Mouse (Mus musculus) effector memory CD4-positive, alpha-beta T cell, adult 5 months (primary cell): ENCODE results near the gene B4galnt4. TPM values are rescaled to one million over a fixed set of nuclear protein-coding genes. Genes with fewer than 3 reads are reported as not detected.

Experiments used
- polyA plus RNA-seq: library from polyadenylated mRNA; unstranded; fragments of 100-300 nt; shearing (Covaris generic); gene quantifications from one replicate; pipeline ENCODE4 v1.2.1, GENCODE M21; 2017

Gene B4galnt4
- 25.8 TPM for polyA plus RNA-seq

GRCm38 (mm10) chr7:141060426-141061242 is at the start of gene B4galnt4:
TSS of gene B4galnt4 (plus strand) at chr7:141061104.

GRCm38 (mm10) chr7:141017824-141018223 is 43.1 kb upstream of the B4galnt4 start, which contains the start of gene Ifitm6:
TSS of gene Ifitm6 (minus strand) at chr7:141017924.

GRCm38 (mm10) chr7:141028831-141029230 is 32.1 kb upstream of the B4galnt4 start, which contains the start of gene Gm17387:
TSS of gene Gm17387 (plus strand) at chr7:141029131.

GRCm38 (mm10) chr7:141077841-141078240 is 16.9 kb downstream of the B4galnt4 start, which contains the start of gene Pkp3:
TSS of gene Pkp3 (plus strand) at chr7:141078218.

GRCm38 (mm10) chr7:141099911-141100691 is 39.2 kb downstream of the B4galnt4 start, which contains the start of gene Sigirr:
TSS of gene Sigirr (minus strand) at chr7:141100572.

GRCm38 (mm10) chr7:141117636-141118035 is 56.7 kb downstream of the B4galnt4 start, which contains the start of gene Ano9:
TSS of gene Ano9 (minus strand) at chr7:141117806.

Other genes starting within 250 kb of the B4galnt4 start
- 0.71 TPM for gene Zfp941, start 238.9 kb upstream of the B4galnt4 start, polyA plus RNA-seq
- not detected for gene Urah, start 226.1 kb upstream of the B4galnt4 start, polyA plus RNA-seq
- not detected for gene Scgb1c1, start 215.6 kb upstream of the B4galnt4 start, polyA plus RNA-seq
- gene Odf3, start 213.3 kb upstream of the B4galnt4 start, polyA plus RNA-seq = not detected
- not detected for gene Gm45785, start 204.8 kb upstream of the B4galnt4 start, polyA plus RNA-seq
- gene Ric8a, start 204.1 kb upstream of the B4galnt4 start, polyA plus RNA-seq = 88.6 TPM
- 42.5 TPM for gene Bet1l, start 203.5 kb upstream of the B4galnt4 start, polyA plus RNA-seq
- 134 TPM for gene Psmd13, start 179.1 kb upstream of the B4galnt4 start, polyA plus RNA-seq
- gene Sirt3, start 178.8 kb upstream of the B4galnt4 start, polyA plus RNA-seq = 5.5 TPM
- not detected for gene Cox8b, start 160.7 kb upstream of the B4galnt4 start, polyA plus RNA-seq
- gene Nlrp6, start 140.2 kb upstream of the B4galnt4 start, polyA plus RNA-seq = not detected
- gene Pgghg, start 119.7 kb upstream of the B4galnt4 start, polyA plus RNA-seq = 10.8 TPM
- not detected for gene Ifitm5, start 110.8 kb upstream of the B4galnt4 start, polyA plus RNA-seq
- gene Gm45717, start 105.2 kb upstream of the B4galnt4 start, polyA plus RNA-seq = not detected
- gene Ifitm2, start 105.1 kb upstream of the B4galnt4 start, polyA plus RNA-seq = 10.5 TPM
- 2.8 TPM for gene Ifitm1, start 93.9 kb upstream of the B4galnt4 start, polyA plus RNA-seq
- gene Ifitm3, start 50.3 kb upstream of the B4galnt4 start, polyA plus RNA-seq = 8.0 TPM
- not detected for gene Ifitm6, start 43.2 kb upstream of the B4galnt4 start, polyA plus RNA-seq
- not detected for gene Gm17387, start 32.0 kb upstream of the B4galnt4 start, polyA plus RNA-seq
- gene Pkp3, start 17.1 kb downstream of the B4galnt4 start, polyA plus RNA-seq = 147 TPM
- gene Sigirr, start 39.5 kb downstream of the B4galnt4 start, polyA plus RNA-seq = 71.4 TPM
- not detected for gene Ano9, start 56.7 kb downstream of the B4galnt4 start, polyA plus RNA-seq
- gene Ptdss2, start 61.3 kb downstream of the B4galnt4 start, polyA plus RNA-seq = 6.9 TPM
- gene Rnh1, start 111.8 kb downstream of the B4galnt4 start, polyA plus RNA-seq = 79.7 TPM
- 22.4 TPM for gene Hras, start 132.9 kb downstream of the B4galnt4 start, polyA plus RNA-seq
- 1.9 TPM for gene Lrrc56, start 133.1 kb downstream of the B4galnt4 start, polyA plus RNA-seq
- 12.7 TPM for gene Lmntd2, start 153.0 kb downstream of the B4galnt4 start, polyA plus RNA-seq
- 7.9 TPM for gene Rassf7, start 154.8 kb downstream of the B4galnt4 start, polyA plus RNA-seq
- gene Phrf1, start 167.7 kb downstream of the B4galnt4 start, polyA plus RNA-seq = 81.8 TPM
- gene Irf7, start 205.4 kb downstream of the B4galnt4 start, polyA plus RNA-seq = 210 TPM
- not detected for gene Cdhr5, start 215.7 kb downstream of the B4galnt4 start, polyA plus RNA-seq
- not detected for gene Sct, start 218.0 kb downstream of the B4galnt4 start, polyA plus RNA-seq
- gene Drd4, start 230.9 kb downstream of the B4galnt4 start, polyA plus RNA-seq = not detected